Mouse (Mus musculus) cerebellum, postnatal 36 days (tissue): ENCODE measurements around the gene Morc3.

ENCODE experiments used
- DNase-seq, 2 experiments: peaks; one replicate each; pipeline ENCODE4 v3.0.0; 2021 to 2022; ENCODE audit warnings: mixed read lengths in 2 of 2

The Morc3 gene

DNA sequence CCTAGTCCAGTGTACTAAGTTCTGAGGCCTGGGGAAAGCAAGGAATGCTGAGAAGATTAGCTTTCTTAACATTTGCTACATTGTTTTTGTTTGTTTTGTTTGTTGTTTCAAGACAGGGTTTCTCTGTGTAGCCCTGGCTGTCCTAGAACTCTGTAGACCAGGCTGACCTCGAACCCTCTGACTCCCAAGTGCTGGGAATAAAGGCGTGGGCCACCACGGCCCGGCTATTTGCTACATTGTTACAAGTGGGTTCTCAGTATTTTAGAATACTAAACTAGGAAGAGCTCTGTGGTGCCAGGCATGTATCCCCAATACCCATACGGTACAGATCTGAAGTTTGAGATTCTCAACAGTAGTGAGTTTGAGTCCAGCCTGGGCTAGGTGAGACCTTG lies 52.8 kb downstream of the Morc3 start:
- no peak for DNase-seq

DNA sequence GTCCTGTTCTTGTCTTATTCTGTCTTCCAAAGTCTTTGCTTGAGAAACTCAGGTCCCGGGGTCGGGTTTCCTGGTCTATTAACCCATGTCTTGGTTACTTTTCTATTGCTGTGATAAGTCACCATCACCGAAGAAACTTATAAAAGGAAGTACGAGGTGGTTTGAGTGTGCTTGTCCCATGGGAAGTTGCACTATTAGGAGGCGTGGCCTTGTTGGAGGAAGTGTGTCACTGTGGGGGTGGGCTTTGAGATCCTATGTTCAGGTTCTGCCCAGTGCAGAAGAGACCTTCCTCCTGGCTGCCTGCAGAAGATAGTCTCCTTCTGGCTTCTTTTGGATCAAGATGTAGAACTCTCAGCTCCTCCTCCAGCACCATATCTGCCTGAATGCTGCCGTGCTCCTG lies 56.6 kb downstream of the Morc3 start:
- no peak for DNase-seq

DNA sequence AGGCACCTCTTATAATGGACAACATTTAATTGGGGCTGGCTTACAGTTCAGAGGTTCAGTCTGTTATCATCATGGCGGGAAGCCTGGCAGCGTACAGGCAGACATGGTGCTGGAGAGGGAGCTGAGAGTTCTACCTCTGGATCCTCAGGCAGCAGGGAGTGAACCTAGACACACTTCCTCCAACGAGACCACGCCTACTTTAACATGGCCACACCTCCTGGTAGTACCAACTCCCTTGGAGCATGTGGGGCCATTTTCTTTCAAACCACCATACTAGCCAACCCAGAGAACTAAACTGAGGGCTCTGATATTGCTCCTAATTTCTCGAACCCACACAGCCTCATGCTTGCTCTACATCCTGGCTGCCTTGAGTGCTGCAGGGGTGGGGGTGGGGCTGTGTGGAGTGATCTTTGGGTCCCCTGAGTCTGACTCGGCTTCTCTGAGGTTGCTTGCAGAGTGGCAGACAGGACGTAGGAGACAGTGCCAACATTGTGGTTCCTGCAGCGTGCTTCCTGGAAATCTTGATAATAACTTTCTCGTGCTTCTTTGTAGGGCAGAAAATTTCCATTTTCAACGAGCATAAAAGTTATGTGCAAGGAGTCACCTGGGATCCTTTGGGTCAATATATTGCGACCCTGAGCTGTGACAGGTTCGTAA lies 59.2 kb downstream of the Morc3 start:
- DNase-seq: no peak

GRCm38 (mm10) chr16:93893285-93893684 lies 61.4 kb downstream of the Morc3 start:
- DNase-seq: no peak

GRCm38 (mm10) chr16:93903027-93903426 lies 71.1 kb downstream of the Morc3 start:
- DNase-seq: no peak

- peak; percentile 49 to 58 for DNase-seq
These were observed 74.5 kb downstream of the Morc3 start for GRCm38 (mm10) chr16:93906156-93907014.

GRCm38 (mm10) chr16:93907761-93908160 lies 75.8 kb downstream of the Morc3 start:
- DNase-seq: no peak

DNA sequence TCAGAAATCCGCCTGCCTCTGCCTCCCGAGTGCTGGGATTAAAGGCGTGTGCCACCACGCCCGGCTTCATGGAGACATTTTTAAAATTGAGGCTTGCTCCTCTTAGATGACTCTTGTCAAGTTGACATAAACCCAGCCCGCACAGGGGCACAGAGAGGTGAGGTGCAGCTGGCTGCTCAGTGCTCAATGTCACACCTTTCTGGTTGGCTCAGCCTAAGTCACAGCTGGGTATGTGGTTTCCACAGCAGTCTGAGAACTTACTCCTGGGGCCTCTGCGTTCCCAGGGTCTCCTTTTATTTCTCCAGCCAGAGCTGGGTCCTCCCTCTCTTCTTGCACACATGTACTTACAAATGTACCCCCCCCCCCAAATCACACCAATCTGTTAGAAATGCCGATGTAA lies 76.3 kb downstream of the Morc3 start:
- DNase-seq: no peak

DNA sequence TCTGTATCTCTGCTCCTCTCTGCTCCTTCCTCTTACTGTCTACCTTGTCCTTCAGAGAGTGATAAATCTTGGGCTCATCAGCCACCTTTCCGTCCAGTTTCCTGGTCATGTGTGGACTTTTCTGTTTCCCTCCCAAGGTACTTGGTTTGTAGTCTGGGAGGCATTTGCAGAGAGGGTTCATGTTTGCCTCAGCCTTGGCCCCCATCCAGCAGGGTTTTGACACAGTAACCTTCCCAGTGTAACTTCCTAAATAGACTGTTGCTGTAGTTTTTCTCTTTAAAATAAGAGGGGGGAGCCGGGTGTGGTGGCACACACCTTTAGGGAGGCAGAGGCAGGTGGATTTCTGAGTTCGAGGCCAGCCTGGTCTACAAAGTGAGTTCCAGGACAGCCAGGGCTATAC lies 78.0 kb downstream of the Morc3 start:
- DNase-seq: no peak

GRCm38 (mm10) chr16:93910735-93911665 lies 79.1 kb downstream of the Morc3 start:
- DNase-seq: no peak

- DNase-seq: no peak
These were observed 80.2 kb downstream of the Morc3 start for GRCm38 (mm10) chr16:93912158-93912557.

DNA sequence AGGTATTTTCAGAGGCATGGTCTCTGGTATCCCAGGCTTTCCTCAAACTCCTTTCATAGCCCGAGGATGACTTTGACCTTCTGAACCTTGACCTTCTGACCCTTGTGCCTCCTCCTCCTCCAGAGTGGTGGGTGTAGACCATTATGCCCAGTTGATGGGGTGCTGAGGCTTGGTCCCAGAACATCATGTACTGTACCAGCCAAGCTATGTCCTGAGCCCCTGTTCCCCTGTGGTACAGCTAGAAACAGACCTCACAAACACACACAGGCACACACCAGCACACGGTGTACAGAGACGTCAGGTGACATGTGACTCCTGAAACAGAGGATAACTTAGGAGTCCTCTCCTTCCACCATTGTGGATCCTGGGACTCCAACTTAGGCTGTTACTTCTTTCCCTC lies 80.9 kb downstream of the Morc3 start:
- DNase-seq: no peak

- DNase-seq: no peak
These were observed 82.1 kb downstream of the Morc3 start for GRCm38 (mm10) chr16:93913881-93914576.

DNA sequence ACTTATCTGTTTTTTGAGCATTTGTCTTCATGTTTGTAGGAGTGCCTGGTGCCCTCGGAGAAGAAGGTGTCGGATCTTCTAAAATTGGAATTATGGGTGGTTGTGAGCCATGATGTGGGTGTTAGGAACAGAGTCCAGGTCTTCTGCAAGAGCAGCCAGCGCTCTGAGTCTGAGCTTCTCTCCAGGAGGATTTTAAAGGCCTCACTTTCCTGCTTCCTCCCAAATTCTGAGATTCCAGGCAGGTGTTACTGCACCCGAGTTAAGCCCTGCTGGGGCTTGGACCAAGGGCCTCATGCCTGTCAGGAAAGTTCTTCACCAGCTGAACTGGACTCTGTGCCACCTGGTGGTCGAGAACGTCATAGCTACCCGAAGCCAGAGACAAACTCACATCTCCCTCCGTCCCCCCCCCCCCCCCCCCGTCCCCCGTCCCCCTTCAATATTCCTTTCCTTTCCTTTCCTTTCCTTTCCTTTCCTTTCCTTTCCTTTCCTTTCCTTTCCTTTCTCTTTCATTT lies 83.5 kb downstream of the Morc3 start:
- DNase-seq: no peak

- peak; percentile 80 to 83 for DNase-seq
These were observed 86.1 kb downstream of the Morc3 start for GRCm38 (mm10) chr16:93917712-93918678.

GRCm38 (mm10) chr16:93918679-93919060 lies 86.7 kb downstream of the Morc3 start:
- no peak for DNase-seq

DNA sequence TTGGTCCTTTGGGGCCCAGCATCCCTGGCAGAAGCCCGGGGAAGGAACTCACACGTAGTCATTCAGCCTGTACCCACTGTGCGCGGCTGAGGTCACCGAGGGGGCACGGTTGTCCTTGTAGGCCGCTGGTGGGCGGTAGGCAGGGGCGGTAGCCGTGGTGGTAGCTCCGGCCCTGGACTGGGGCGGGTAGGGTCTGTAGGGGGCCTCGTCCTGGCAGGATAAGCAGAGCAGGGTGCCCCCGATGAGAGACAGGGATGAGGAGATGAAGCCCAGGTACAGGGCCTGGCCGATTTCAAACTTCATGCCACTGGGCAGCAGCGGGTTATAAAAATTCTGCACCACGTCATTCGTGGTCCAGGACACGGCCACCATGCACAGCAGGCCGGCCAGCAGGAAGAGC lies 87.3 kb downstream of the Morc3 start:
- DNase-seq: peak in 1 of 2 experiments; percentile 10

- DNase-seq: no peak
These were observed 88.8 kb downstream of the Morc3 start for GRCm38 (mm10) chr16:93920673-93921072.

DNA sequence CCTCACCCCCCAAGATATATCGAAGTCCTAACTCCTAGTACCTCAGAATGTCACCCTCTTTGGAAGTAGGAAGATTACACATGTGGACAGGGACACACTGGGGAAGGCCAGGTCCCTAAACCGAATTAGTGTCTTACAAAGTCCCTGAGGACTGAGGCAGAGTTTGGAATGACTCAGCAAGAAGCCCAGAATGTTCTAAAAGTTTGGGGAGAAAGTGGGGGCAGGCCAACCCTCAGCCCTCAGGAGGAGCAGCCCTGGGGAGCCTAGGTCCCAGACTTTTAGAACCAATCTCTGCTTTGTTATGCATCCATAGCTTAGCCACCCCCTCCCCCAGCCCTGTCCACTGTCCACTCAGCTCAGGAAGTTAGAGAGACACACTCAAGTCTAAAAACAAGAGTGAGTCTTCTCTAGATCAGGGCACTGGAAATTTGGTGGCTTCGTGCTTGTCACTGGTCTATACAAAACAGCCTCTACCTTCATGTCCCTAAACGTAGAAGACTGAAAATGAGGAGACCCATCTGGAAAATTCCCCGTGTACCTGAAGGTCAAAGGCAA lies 91.0 kb downstream of the Morc3 start:
- no peak for DNase-seq

GRCm38 (mm10) chr16:93923788-93924187 lies 91.9 kb downstream of the Morc3 start:
- no peak for DNase-seq
